Mouse (Mus musculus): Measurements from ENCODE around the gene Cd274. TPM values are rescaled to one million over a fixed set of nuclear protein-coding genes. Genes with fewer than 3 reads are reported as not detected.

The Cd274 gene
- total RNA-seq (2021) = under 1 TPM; 0.63 to 0.70 TPM
- long read RNA-seq, experiment 1, partial matches to known transcripts = 0 of 1 reads
- long read RNA-seq, experiment 1, other reads (novel, unspliced or antisense) = 0 of 1 reads
- long read RNA-seq, experiment 2 = 0 reads

DNA sequence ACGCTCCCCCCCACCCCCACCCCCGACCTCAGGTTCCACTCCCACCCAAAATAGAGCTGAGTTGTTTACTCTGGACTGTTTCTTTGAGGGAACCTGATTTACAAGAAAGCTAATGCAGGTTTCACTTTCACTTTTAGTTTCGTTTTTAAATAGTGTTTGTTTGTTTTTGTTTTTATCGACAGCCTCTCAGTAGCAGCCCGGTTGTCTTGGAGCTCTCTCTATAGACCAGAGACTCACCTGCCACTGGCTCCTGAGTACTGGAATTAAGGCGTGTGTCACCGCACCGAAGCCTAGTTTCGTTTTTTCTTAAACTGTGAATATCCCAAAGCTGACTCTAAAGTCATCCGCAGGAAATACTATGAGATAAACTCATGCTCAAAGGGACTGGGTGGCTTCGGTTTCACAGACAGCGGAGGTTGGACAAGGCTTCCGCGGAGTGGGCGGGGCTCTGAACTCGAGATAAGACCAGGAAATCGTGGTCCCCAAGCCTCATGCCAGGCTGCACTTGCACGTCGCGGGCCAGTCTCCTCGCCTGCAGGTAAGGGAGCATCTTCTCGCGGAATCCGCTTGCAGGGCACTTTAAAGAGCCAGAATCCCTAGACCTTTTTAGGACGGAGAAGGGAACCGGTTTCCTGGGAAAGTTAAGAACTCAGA lies at the start of gene Cd274, which contains the start of gene Plgrkt:
Gene Cd274, plus strand, starts transcription at position 487 of the 654 bp plus-strand sequence.
Gene Plgrkt, minus strand, starts transcription at position 422 of the 654 bp plus-strand sequence.
- DNase-seq = peak; percentile 65

DNA sequence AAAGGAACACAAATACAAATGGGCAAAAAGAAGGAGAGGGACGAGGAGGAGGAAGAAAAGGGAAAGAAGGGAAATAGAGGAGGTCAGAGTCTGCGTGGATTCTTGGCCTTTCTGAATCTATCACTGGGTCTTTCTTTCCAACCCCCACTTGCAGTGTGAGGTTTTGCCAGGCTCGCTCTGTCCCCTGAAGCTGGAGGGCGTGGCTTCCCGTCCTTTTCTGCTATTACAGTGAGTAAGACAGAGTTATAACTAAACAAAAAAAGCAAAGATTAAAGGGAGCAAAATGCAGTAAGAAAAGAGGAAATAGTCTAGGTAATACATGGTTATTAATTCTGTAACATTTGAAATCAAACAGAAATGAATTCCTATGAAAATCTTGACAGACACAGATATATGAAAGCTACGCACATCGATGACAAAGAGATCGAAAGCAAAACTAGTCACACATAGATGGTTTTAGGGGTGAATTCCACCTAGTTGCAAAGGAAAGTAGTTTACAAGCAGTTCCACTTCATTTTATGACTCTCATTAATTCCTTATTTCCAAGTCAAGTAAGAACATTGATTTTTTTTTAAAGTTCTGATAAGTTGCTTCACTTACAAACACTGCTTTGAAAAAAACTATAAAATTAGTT lies 43.7 kb upstream of the Cd274 start:
- DNase-seq = no peak

DNA sequence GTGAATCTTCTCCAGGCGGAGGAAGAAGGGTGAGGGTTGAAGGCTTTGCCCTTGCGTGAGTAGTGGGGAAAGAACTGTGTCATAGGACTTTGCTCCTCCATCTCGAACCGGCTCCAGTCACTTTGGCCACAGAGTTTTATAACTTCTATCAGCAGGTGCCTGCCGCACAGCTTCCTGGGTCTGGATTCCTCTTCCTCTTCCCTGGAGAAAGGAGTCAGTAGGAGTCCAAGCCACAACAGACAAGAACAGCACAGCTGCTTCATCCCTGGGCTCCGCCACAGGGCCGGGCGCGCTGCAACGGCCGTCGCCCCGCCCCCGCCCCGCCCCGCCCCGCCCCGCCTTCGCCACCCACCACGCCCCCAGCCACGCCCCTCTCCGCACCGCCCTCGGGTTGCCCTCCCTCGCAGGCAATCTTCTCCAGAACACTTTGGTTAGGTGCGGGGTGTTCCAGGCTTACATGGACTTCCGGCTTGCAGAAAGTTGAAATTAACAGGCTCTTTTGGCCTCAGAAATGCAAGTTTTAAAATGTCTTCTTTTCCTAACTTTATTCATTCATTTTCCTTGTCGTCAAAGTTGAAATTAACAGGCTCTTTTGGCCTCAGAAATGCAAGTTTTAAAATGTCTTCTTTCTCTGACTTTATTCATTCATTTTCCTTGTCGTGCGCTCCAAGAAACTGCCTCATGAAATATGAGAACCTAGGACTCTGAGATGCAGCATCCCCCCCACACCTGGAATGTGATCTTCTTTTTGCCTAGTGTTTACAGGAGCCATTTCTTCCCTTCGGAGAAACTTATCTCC lies 42.0 kb upstream of the Cd274 start, which contains the start of gene Insl6:
Gene Insl6, minus strand, starts transcription at position 304 of the 799 bp plus-strand sequence.
- DNase-seq = peak; percentile 80

DNA sequence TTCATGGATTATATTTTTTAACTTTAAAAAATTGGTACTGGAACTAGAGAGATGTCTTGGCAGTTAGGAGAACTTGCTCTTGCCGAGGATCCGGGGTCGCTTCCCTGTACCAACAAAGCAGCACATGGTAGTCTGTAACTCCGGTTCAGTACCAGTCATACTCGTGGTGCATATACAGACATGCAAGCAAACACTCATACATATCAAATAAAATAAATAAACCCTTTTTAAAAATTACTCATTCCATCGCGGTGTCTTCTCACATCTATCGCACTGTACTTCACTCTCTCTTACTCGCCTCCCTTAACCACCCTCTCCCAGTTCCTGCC lies 41.4 kb upstream of the Cd274 start:
- no peak for DNase-seq

DNA sequence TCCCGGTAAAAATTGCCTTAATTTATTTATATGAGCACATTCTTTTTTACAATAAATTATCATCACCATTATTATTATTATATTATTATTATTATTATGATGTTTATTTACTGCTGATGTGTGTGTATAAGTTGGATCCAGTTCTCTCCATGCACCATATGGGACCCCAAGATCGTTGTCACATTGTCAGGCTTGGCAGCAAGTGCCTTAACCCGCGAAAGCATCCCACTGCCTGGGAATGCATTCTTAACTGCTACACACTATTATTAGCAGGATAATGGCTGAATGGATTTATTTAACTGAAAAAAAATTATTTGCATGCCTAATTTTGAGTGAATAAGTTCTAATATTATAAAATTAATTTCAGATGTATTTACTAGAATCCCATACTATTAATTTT lies 40.9 kb upstream of the Cd274 start:
- DNase-seq = no peak

DNA sequence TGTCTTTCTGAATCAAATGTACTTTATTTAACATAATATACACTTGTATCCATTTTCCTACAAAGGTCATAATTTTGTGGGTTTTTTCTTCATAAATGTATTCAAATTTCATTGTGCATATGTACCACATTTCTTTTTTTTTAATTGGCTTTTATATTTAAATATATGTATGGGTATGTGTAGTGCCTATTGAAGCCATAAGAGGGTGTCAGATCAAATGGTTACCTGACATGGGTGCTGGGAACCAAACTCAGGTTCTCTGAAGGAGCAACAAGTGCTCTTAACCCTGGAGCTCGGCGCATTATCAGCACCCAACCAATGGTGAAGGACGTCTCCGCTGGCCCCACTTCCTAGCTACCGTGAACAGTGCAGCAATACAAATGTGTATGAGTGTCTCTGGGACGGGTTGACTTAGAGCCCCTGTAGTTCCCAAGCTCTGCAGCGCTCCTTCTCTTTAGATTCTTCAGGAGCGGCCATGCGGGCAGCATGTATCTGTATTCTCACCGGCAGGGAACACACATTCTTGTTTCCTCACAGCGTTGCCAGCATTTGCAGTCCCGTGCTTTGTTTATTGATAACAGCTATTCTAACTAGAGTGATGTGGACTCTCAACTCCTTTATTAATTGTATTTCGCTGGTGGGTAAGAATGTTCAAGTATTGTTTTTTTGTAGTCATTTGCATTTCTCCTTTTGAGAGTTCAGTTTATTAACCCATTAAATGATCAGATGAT lies 40.3 kb upstream of the Cd274 start:
- no peak for DNase-seq

DNA sequence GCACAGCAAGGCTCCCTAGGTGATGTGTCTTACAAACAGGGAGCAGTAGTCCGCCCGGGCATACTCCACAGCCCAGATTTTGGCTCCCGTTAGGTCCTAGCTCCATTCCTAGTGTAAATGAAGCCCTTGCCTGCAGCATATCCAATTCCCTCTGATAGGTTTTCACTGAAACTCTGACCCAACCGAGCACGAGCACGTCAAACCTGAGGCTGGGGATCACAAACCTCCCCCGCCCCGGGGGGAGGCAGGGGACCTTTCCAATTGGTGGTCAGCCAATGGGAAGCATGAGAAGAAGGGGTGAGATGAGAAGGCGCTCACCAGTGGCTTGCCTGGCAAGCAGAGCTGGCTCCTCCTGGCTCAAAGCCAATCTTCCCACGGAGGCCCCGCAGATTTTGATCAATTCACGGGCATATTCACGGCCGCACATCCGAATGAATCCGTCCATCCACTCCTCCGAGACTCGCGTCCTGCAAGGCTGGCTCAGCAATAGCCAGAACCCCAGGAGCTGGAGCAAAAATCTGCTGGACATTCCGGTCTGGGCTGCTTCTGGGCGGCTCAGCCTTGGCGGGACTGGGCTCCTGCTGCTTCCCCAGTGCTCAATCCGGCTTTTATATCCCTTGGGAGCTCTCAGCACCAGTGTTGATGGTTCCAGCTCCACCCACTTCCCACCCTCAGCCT lies 33.0 kb upstream of the Cd274 start, which contains the start of gene Rln1:
Gene Rln1, minus strand, starts transcription at position 603 of the 678 bp plus-strand sequence.
- peak; percentile 28 for DNase-seq

DNA sequence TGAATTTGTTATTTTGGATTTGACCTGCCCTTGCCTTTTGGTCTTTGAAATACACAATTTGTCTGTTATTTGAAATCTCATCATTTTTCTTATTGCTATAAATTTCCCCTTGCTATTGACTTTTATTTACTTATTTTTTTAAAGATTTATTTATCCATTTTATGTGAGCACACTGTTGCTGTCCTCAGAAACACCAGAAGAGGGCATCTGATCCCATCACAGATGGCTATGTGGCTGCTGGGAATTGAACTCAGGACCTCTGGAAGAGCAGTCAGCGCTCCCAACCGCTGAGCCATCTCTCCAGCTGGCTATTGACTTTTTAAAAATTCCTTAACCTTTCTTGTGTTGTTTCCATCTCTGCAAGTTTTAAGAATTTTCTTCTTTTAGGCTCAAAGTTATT lies 30.6 kb upstream of the Cd274 start:
- no peak for DNase-seq

DNA sequence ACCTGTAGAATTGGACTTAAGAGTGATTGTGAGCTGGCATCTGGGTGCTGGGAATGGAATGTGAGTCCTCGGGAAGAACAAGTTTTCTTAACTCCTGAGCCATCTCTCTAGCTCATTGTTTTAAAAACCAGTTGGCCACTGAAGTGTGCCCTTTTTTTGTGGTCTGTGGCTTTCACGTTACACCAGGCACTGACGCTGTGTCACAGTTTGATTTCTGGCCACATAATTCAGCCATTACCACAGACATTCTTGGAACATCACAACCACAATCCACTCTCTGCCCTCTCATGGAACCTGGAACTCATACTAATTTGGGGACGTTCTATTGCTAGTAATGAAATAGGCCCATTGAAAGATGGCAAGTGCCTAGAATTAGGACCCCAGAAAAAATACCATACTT lies 26.2 kb upstream of the Cd274 start:
- DNase-seq = no peak

DNA sequence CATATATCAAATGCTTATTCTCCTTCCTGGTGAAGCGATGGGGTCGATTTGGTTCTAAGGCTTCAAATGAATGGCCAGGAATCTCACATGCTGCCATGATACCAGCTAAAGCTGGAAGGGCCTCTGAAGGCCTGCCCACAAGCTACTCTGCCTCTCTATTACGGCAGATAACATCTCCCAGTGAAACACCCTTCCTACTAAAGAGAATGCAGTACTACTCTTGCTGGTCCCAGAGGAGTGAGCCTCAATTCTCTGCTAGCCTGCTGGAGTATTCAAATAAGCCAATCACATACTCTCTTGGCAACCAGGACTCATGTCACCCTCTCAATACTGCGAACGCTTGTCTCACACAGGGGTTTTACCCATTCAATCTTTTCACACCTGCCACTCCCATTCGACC lies 25.0 kb upstream of the Cd274 start:
- DNase-seq = no peak

DNA sequence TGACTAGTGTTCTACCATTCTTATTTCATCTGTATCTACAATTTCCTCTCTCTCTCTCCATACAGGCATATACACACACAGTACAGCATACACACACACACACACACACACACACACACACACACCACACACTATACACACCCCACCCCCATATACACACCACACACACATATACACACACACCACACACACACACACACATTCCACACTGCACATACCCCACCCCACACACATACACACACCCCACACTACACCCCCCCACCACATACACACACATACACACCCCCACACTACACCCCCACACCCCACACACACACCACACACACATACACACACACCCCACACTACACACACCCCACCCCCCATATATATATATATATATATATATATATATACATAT lies 22.4 kb upstream of the Cd274 start:
- DNase-seq = no peak

DNA sequence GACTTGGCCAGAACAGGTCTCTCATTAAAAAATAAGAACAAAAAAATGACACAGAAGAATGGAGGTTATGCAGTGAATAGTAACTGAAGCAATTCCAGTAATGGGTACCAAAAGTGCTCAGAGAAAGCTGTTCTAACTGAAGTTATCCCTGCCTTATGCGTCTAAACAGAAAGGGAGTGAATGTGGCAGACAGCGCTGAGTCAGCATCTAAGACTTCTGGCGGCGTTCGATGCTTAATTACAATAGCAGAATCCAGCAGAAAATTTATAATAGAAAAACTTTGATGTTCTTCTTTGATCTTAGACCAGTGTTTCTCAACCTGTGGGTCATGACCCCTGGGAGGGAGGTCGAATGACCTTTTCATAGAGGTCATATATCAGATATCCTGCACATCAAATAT lies 21.6 kb upstream of the Cd274 start:
- no peak for DNase-seq

DNA sequence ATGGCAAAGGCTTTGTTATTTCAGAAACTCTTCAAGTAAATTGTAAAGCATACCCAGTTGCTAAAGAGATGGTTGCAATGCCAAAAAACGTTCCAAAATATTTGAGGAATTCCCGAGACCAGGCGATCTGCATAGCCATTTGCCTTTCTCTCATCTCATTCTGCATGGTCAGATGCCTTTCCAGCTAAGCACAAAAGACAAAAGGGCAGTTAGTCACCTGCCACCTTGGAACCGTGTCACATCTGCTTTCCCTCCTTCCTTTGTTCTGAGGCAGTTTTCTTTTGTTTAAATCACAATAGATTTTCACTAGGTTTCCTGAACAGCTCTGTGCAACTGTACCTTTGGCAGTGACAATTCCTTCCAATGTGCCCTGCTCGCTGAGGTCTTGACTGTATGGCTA lies 16.3 kb upstream of the Cd274 start:
- no peak for DNase-seq

DNA sequence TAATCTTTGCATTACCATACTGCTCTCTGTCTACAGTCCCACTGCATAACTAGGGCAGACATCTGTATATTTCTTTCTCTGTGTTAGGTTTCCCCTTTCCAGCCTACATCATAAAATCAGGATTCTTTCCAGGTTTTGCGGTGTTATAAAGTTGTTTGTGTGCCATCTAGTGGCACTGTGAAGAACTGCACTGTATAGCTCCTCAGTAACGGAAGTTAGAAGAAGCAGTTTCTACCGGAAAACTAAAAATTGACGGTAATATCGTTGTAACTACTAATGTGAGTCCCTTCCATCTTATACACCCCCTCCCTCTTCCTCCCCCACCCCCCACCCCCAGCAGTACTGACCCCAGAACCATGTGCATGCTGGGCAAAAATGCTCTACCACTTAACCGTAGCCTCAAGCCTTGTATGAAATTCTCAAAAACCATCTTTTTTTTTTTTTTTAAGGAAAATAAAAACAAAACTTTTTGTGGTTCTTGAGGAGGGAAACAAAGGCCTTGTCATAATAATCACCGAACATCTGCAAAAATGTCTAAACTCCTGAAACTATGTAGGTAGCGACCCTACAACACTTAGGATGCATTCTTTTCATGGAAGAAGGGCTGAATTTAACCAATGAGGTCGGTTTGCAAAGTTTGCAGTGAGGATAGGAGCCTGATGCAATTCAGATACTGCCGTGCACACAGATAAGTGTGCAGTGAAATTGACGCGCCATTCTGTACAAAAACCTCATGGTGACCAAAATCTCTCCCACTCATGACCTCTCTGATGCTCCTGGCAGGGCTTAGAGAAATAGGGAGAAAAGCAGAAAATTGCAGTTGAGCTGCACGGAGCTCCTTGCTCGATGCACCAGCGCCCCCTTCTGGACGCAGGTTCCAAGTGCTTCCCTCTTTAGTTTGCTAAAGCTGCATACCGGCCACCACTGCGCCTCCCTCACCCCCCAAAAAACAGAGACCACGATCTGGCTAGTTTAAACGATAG lies 12.1 kb upstream of the Cd274 start:
- peak; percentile 95 for DNase-seq

DNA sequence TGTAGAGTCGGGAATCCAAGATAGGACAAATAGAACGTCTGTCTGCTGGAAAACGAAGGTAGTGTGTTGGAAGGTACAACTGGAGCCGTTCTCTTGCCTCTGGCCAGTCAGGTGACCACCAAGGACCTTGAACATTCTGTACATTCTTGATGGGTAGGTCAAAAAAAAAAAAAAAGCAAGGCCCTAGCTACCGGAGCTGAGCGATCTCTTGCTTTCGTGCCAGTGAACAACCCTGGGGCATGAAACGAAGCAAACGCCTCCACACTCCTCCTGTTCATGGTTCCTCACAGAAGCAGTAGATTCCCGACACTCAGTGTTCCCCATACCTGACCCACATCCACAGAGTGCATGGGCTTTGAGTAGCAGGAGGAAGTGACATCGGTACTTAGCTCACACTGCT lies 11.0 kb upstream of the Cd274 start:
- DNase-seq = no peak

DNA sequence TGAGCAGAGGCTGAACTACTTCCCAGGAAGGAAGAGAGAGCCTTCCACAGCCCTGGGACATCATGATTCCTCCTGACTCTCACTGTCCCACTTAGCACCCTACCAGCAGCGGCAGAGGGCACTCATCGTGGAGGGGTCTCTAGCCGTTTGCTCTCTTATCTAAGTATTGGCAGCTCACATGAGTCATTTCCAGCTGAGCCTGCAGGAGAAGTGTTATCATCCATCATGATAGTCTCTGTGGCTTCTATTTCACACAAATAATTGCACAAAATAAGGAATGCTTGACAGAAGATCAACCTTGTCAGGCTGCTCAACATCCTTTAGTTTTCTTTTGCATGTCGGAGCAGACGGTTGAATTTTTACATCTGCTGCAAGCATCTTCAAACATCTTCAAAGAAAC lies 7.0 kb upstream of the Cd274 start:
- DNase-seq = no peak

DNA sequence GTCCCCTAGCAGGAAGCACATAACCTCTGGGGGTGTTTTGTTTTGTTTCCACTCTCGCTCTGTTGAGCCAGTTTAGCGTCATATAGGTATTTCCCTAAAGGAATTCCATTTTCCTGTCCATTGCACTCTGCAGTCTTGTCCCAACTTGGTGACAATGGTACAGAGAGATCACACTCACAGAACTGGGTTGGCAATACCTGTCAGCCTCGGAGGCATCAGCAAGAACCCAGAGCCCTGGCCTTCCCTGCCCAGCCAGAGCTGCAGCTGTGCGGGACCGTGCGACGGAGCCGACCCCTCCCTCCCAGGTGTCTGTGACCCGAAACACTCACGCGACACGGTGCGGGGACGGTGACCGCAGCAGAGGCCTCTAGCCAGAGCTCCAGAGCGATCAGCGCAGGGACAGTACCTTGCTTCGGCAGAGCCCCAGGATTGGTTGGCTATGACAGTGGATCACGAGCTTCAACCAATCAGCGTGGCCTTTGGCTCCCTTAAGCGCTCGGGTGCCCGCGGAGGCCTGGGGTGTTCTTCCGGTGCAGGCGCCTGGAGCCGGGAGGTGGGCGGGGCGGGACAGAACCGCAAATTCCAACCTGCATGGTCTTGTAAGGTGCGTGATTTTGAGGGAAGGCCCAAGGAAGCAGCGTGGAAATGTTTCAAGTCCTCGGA lies 5.7 kb upstream of the Cd274 start:
- DNase-seq = peak; percentile 82

DNA sequence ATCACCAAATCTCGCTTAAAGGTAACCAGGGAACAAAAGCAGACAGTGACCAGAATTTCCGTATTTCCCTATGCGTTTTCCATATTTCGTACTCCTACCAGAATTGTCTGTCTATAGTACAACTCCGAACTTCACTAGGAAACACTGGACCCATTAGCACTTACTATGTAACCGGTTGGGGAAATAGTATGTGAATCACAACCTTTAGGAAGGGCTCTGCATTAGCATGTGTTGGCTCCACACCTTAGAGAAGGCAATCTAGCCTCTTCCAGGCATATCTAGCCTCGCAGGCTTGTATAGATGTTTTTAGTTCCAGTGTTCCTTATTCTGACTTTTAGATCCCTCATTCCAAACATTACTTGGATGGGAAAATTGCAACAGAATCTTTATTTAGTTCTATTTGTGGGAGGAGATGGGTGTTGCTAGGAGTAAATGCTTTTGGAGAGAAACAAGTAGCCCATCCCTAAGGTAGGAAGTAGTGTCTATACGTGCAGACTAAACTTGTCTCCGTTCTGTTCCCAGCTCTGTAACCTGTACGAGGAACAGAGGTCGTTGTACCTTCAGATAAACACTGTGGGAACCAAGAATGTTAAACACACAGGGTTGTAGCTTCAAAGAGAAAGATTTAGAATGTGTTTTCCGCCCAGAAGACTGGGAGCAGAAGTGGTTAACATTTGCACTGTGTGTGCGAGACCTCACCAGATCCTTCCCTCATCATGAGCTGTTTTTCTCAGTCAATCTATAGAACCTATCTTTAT lies 4.9 kb upstream of the Cd274 start:
- DNase-seq = no peak

DNA sequence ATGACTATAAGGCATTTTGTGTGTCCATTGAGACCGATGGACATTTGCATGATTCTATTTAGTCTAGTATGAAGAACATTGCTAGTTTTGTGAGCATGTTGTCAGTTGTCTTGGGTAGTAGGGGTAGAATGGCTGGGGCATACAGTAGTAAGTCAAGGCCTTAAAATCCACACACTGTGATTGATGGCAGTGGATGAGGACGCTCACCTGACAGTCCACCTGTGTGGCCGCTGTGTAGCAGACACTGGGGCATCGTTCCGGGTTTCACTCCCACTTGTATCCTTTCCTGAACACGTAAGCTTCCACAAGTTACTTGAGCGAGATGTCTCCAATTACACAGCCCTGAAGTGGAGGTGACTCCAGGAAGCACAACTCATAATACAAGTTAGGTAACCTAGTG lies 3.7 kb upstream of the Cd274 start:
- DNase-seq = no peak

Measured in gastrocnemius, postnatal 10 days (tissue).